Comparison of ENCODE assay signal across 9 mouse cellular contexts in genomic region chr16:16984423-16984941, GRCm38 (mm10). TPM values are rescaled to one million over a fixed set of nuclear protein-coding genes. Genes with fewer than 3 reads are reported as not detected.
DNase-seq lines count a peak whose midpoint lies in the region; ATAC-seq and TF ChIP-seq lines count a peak whose summit lies in the region.
"Had no signal": no experiment of that assay in that cellular context is flagged by ENCODE, and none has a peak within 500 bp of the region (broad histone marks: within the 10 kb centered on the region; RNA-seq: fewer than 3 reads in every experiment).

No protein-coding gene starts in this region.

- H3K4me2 ChIP-seq in embryonic facial prominence, embryonic 11.5 days (ENCODE audit: low read depth, low read length), result peak overlapping the region; percentile 69
- peak overlapping the region; percentile 61 for H3K4me2 ChIP-seq in intestine, embryonic 16.5 days (ENCODE audit: low read depth, low read length)
- peak overlapping the region; percentile 66 for H3K4me2 ChIP-seq in neural tube, embryonic 14.5 days (ENCODE audit: low read depth, low read length)

- no peaks in the 10 kb centered on the region; the same call in 1 of the 2 replicates for H3K4me1 ChIP-seq in liver, adult 2 months (ENCODE audit: control insufficient read depth, insufficient read depth, low read length)
- H3K4me1 ChIP-seq in embryonic facial prominence, embryonic 11.5 days (ENCODE audit: control insufficient read depth, insufficient read depth, low read length), result no peaks in the 10 kb centered on the region
- H3K4me1 ChIP-seq in intestine, embryonic 16.5 days (ENCODE audit: control insufficient read depth, insufficient read depth, low read length), result peaks cover 7% of the 10 kb centered on the region
- H3K4me1 ChIP-seq in neural tube, embryonic 14.5 days (ENCODE audit: control insufficient read depth, insufficient read depth, low read length), result peaks cover 18% of the 10 kb centered on the region; the same call in 1 of the 2 replicates

- no peak for TF ChIP-seq POLR2A in liver, adult 2 months (IDR thresholded peaks at IDR 0.05; ENCODE audit: extremely low read depth, insufficient read depth, low read length)

- H3K36me3 ChIP-seq in liver, adult 2 months (ENCODE audit: control insufficient read depth, insufficient read depth, low read length), result no peaks in the 10 kb centered on the region
- H3K36me3 ChIP-seq in embryonic facial prominence, embryonic 11.5 days (replicated peaks; ENCODE audit: control insufficient read depth, insufficient read depth, low read depth, low read length), result peaks cover 4% of the 10 kb centered on the region
- H3K36me3 ChIP-seq in intestine, embryonic 16.5 days (ENCODE audit: control insufficient read depth, insufficient read depth, low read length), result no peaks in the 10 kb centered on the region
- H3K36me3 ChIP-seq in neural tube, embryonic 14.5 days (ENCODE audit: control insufficient read depth, insufficient read depth, low read length), result peaks cover 5% of the 10 kb centered on the region; the same call in 1 of the 2 replicates

- TF ChIP-seq CTCF in liver, adult 2 months (IDR thresholded peaks at IDR 0.05; ENCODE audit: low read depth, low read length), result no peak

- H3K9me3 ChIP-seq in embryonic facial prominence, embryonic 11.5 days (replicated peaks; ENCODE audit: control insufficient read depth, low read length), result no peaks in the 10 kb centered on the region
- no peaks in the 10 kb centered on the region for H3K9me3 ChIP-seq in intestine, embryonic 16.5 days (ENCODE audit: control insufficient read depth, low read length)
- H3K9me3 ChIP-seq in neural tube, embryonic 14.5 days (ENCODE audit: control insufficient read depth, low read length), result no peaks in the 10 kb centered on the region

- peaks cover 22% of the 10 kb centered on the region; the same call in 1 of the 2 replicates for H3K79me2 ChIP-seq in liver, adult 2 months (ENCODE audit: control insufficient read depth, insufficient read depth, low read length)

- ATAC-seq in embryonic facial prominence, embryonic 11.5 days (replicated peaks; ENCODE audit: insufficient number of reproducible peaks, low FRiP score, low TSS enrichment, low read depth), result no peak
- ATAC-seq in intestine, embryonic 16.5 days, result no peak
- no peak for ATAC-seq in neural tube, embryonic 14.5 days (ENCODE audit: low read depth)

- peak overlapping the region; percentile 94; the same call in 1 of the 2 replicates for H3K4me3 ChIP-seq in liver, adult 2 months (ENCODE audit: insufficient read depth, low read depth, low read length)
- peak overlapping the region; percentile 98 for H3K4me3 ChIP-seq in embryonic facial prominence, embryonic 11.5 days (ENCODE audit: low read depth, low read length)
- peak overlapping the region; percentile 98 for H3K4me3 ChIP-seq in intestine, embryonic 16.5 days (ENCODE audit: low read length)
- H3K4me3 ChIP-seq in neural tube, embryonic 14.5 days (ENCODE audit: low read depth, low read length), result peak overlapping the region; percentile 100

- H3K27me3 ChIP-seq in liver, adult 2 months (ENCODE audit: control insufficient read depth, insufficient read depth, low read length), result no peaks in the 10 kb centered on the region
- H3K27me3 ChIP-seq in embryonic facial prominence, embryonic 11.5 days (ENCODE audit: control insufficient read depth, insufficient read depth, low read length), result no peaks in the 10 kb centered on the region
- H3K27me3 ChIP-seq in intestine, embryonic 16.5 days (replicated peaks; ENCODE audit: control insufficient read depth, insufficient read depth, low read length), result no peaks in the 10 kb centered on the region
- H3K27me3 ChIP-seq in neural tube, embryonic 14.5 days (ENCODE audit: control insufficient read depth, insufficient read depth, low read length), result no peaks in the 10 kb centered on the region

- H3K9ac ChIP-seq in liver, adult 2 months (ENCODE audit: low read depth, low read length), result no peak overlapping the region
- peak overlapping the region; percentile 95 for H3K9ac ChIP-seq in embryonic facial prominence, embryonic 11.5 days (replicated peaks; ENCODE audit: low read length)
- H3K9ac ChIP-seq in intestine, embryonic 16.5 days (ENCODE audit: low read depth, low read length), result peak overlapping the region; percentile 98; the same call in 1 of the 2 replicates
- H3K9ac ChIP-seq in neural tube, embryonic 14.5 days (replicated peaks; ENCODE audit: low read depth, low read length), result peak overlapping the region; percentile 87

- WGBS in liver, adult 2 months, result 11% methylated on average over 9 of the region's 9 CpGs
- WGBS in embryonic facial prominence, embryonic 11.5 days, result 26% methylated on average over 9 of the region's 9 CpGs
- WGBS in intestine, embryonic 16.5 days, result 9% methylated on average over 9 of the region's 9 CpGs
- 26% methylated on average over 9 of the region's 9 CpGs for WGBS in neural tube, embryonic 14.5 days

- no peak for DNase-seq in liver, adult 2 months (ENCODE audit: extremely low read depth, low read depth, low spot score)
- no peak for DNase-seq in liver
- DNase-seq in embryonic facial prominence, embryonic 11.5 days (ENCODE audit: low spot score), result no peak
- DNase-seq in ovary, postnatal 36 days (ENCODE audit: low spot score), result no peak
- no peak for DNase-seq in cerebellum, adult 9-11 months
- DNase-seq in embryo, embryonic 10.5 days (ENCODE audit: low spot score), result no peak
- DNase-seq: thymus, postnatal 4 days had no signal

- H3K27ac ChIP-seq in liver, adult 2 months (replicated peaks; ENCODE audit: insufficient read depth, low read depth, low read length), result no peak overlapping the region
- no peak overlapping the region for H3K27ac ChIP-seq in embryonic facial prominence, embryonic 11.5 days (replicated peaks; ENCODE audit: low read depth, low read length)
- no peak overlapping the region for H3K27ac ChIP-seq in intestine, embryonic 16.5 days (ENCODE audit: low read length)
- H3K27ac ChIP-seq in neural tube, embryonic 14.5 days (ENCODE audit: low read depth, low read length), result no peak overlapping the region

RNA-seq across cellular contexts. Expression of gene Mapk1, which starts 1.3 kb away (rescaled TPM):
- total RNA-seq in liver, adult 2 months (2014; rRNA removed), result 81.4 and 91.2 TPM in 2 replicates
- 42.8 and 50.1 TPM in 2 replicates for polyA plus RNA-seq in liver, adult 2 months (2012; rRNA removed)
- 182 and 185 TPM in 2 replicates for polyA plus RNA-seq in embryonic facial prominence, embryonic 11.5 days (2014; fragmentation: Nextera tagmentation; extraction: Ambion mirVana)
- 129 and 130 TPM in 2 replicates for polyA plus RNA-seq in intestine, embryonic 16.5 days (2015; fragmentation: Nextera tagmentation; extraction: Ambion mirVana)
- polyA plus RNA-seq in neural tube, embryonic 14.5 days (2014; fragmentation: Nextera tagmentation; extraction: Ambion mirVana), result 229 and 233 TPM in 2 replicates
